Mouse (Mus musculus): ENCODE results near the gene Adora2b. TPM values are rescaled to one million over a fixed set of nuclear protein-coding genes. Genes with fewer than 3 reads are reported as not detected.
"Not testable (repeated sequence)": the region's sequence is repeated elsewhere in the genome, so short reads cannot be mapped to it uniquely, and the experiment has no call there.

The Adora2b gene
- polyA plus RNA-seq, 1 experiment = 7.7 TPM

- DNase-seq = no peak
- Histone ChIP-seq H3K4me3 (replicated peaks; ENCODE audit: insufficient read depth, low read depth, low read length) (peak overlapping the region; percentile 99), H3K27me3 (ENCODE audit: control insufficient read depth, insufficient read depth, low read length) (no peaks in the 10 kb centered on the region), H3K27ac (ENCODE audit: insufficient read depth, low read length) (peak overlapping the region; percentile 73), H3K4me1 (ENCODE audit: control insufficient read depth, insufficient read depth, low read length) (peaks cover 3% of the 10 kb centered on the region; the same call in 1 of the 2 replicates)
- no peak for TF ChIP-seq CTCF (IDR thresholded peaks at IDR 0.05; ENCODE audit: borderline replicate concordance, insufficient read depth, low read depth, low read length)
- 1% methylated on average over 55 of the region's 57 CpGs for WGBS
Observed at GRCm38 (mm10) chr11:62281601-62281997, 32.8 kb downstream of the Adora2b start.

GRCm38 (mm10) chr11:62284020-62284419 is 35.2 kb downstream of the Adora2b start:
- not testable (repeated sequence) for H3K27me3 ChIP-seq (ENCODE audit: control insufficient read depth, insufficient read depth, low read length); DNase-seq; H3K4me3 ChIP-seq (replicated peaks; ENCODE audit: insufficient read depth, low read depth, low read length); H3K27ac ChIP-seq (ENCODE audit: insufficient read depth, low read length); H3K4me1 ChIP-seq (ENCODE audit: control insufficient read depth, insufficient read depth, low read length)
- 98% methylated on average over 3 of the region's 3 CpGs for WGBS

- H3K4me1 ChIP-seq (ENCODE audit: control insufficient read depth, insufficient read depth, low read length) = peaks cover 3% of the 10 kb centered on the region; the same call in 1 of the 2 replicates
- no peak overlapping the region for H3K27ac ChIP-seq (ENCODE audit: insufficient read depth, low read length)
- 92% methylated on average over 8 of the region's 8 CpGs for WGBS
- H3K4me3 ChIP-seq (replicated peaks; ENCODE audit: insufficient read depth, low read depth, low read length) = no peak overlapping the region
- H3K27me3 ChIP-seq (ENCODE audit: control insufficient read depth, insufficient read depth, low read length) = no peaks in the 10 kb centered on the region
- DNase-seq = no peak
- TF ChIP-seq POLR2A (IDR thresholded peaks at IDR 0.05; ENCODE audit: borderline replicate concordance, insufficient read depth, low read length) (no peak), CTCF (IDR thresholded peaks at IDR 0.05; ENCODE audit: borderline replicate concordance, insufficient read depth, low read depth, low read length) (no peak)
Observed at GRCm38 (mm10) chr11:62285020-62285419, 36.2 kb downstream of the Adora2b start.

- TF ChIP-seq POLR2A (IDR thresholded peaks at IDR 0.05; ENCODE audit: borderline replicate concordance, insufficient read depth, low read length) = no peak
- TF ChIP-seq CTCF (IDR thresholded peaks at IDR 0.05; ENCODE audit: borderline replicate concordance, insufficient read depth, low read depth, low read length) = no peak
- no peaks in the 10 kb centered on the region for H3K27me3 ChIP-seq (ENCODE audit: control insufficient read depth, insufficient read depth, low read length)
- H3K4me3 ChIP-seq (replicated peaks; ENCODE audit: insufficient read depth, low read depth, low read length) = no peak overlapping the region
- no peak overlapping the region for H3K27ac ChIP-seq (ENCODE audit: insufficient read depth, low read length)
- 94% methylated on average over 1 of the region's 1 CpGs for WGBS
- DNase-seq = no peak
- H3K4me1 ChIP-seq (ENCODE audit: control insufficient read depth, insufficient read depth, low read length) = peaks cover 3% of the 10 kb centered on the region; the same call in 1 of the 2 replicates
Observed at GRCm38 (mm10) chr11:62287700-62288099, 38.9 kb downstream of the Adora2b start.

GRCm38 (mm10) chr11:62294121-62294520 is 45.3 kb downstream of the Adora2b start:
- WGBS = 89% methylated on average over 2 of the region's 2 CpGs
- Histone ChIP-seq H3K4me1 (ENCODE audit: control insufficient read depth, insufficient read depth, low read length) (no peaks in the 10 kb centered on the region; the same call in 1 of the 2 replicates), H3K4me3 (replicated peaks; ENCODE audit: insufficient read depth, low read depth, low read length) (no peak overlapping the region), H3K27me3 (ENCODE audit: control insufficient read depth, insufficient read depth, low read length) (no peaks in the 10 kb centered on the region), H3K27ac (ENCODE audit: insufficient read depth, low read length) (no peak overlapping the region)
- TF ChIP-seq CTCF (IDR thresholded peaks at IDR 0.05; ENCODE audit: borderline replicate concordance, insufficient read depth, low read depth, low read length) (no peak), POLR2A (IDR thresholded peaks at IDR 0.05; ENCODE audit: borderline replicate concordance, insufficient read depth, low read length) (no peak)
- no peak for DNase-seq

- no peak overlapping the region for H3K27ac ChIP-seq (ENCODE audit: insufficient read depth, low read length)
- TF ChIP-seq POLR2A (IDR thresholded peaks at IDR 0.05; ENCODE audit: borderline replicate concordance, insufficient read depth, low read length) (no peak), CTCF (IDR thresholded peaks at IDR 0.05; ENCODE audit: borderline replicate concordance, insufficient read depth, low read depth, low read length) (no peak)
- 77% methylated on average over 6 of the region's 6 CpGs for WGBS
- no peak for DNase-seq
- peaks cover 3% of the 10 kb centered on the region; the same call in 1 of the 2 replicates for H3K4me1 ChIP-seq (ENCODE audit: control insufficient read depth, insufficient read depth, low read length)
- no peak overlapping the region for H3K4me3 ChIP-seq (replicated peaks; ENCODE audit: insufficient read depth, low read depth, low read length)
- H3K27me3 ChIP-seq (ENCODE audit: control insufficient read depth, insufficient read depth, low read length) = no peaks in the 10 kb centered on the region
Observed at GRCm38 (mm10) chr11:62298883-62299282, 50.1 kb downstream of the Adora2b start.

GRCm38 (mm10) chr11:62305866-62306265 is 57.1 kb downstream of the Adora2b start:
- Histone ChIP-seq H3K4me1 (ENCODE audit: control insufficient read depth, insufficient read depth, low read length) (peaks cover 3% of the 10 kb centered on the region; the same call in 1 of the 2 replicates), H3K27ac (ENCODE audit: insufficient read depth, low read length) (no peak overlapping the region), H3K4me3 (replicated peaks; ENCODE audit: insufficient read depth, low read depth, low read length) (no peak overlapping the region), H3K27me3 (ENCODE audit: control insufficient read depth, insufficient read depth, low read length) (no peaks in the 10 kb centered on the region)
- WGBS = 12% methylated on average over 2 of the region's 2 CpGs
- peak in 1 of 2 experiments; percentile 41 for DNase-seq
- TF ChIP-seq CTCF (IDR thresholded peaks at IDR 0.05; ENCODE audit: borderline replicate concordance, insufficient read depth, low read depth, low read length) = no peak
- TF ChIP-seq POLR2A (IDR thresholded peaks at IDR 0.05; ENCODE audit: borderline replicate concordance, insufficient read depth, low read length) = no peak

GRCm38 (mm10) chr11:62309296-62309695 is 60.5 kb downstream of the Adora2b start:
- Histone ChIP-seq H3K4me3 (replicated peaks; ENCODE audit: insufficient read depth, low read depth, low read length) (no peak overlapping the region), H3K27me3 (ENCODE audit: control insufficient read depth, insufficient read depth, low read length) (no peaks in the 10 kb centered on the region), H3K27ac (ENCODE audit: insufficient read depth, low read length) (no peak overlapping the region), H3K4me1 (ENCODE audit: control insufficient read depth, insufficient read depth, low read length) (no peaks in the 10 kb centered on the region)
- DNase-seq = no peak
- whole genome bisulfite sequencing = 96% methylated on average over 2 of the region's 2 CpGs
- TF ChIP-seq CTCF (IDR thresholded peaks at IDR 0.05; ENCODE audit: borderline replicate concordance, insufficient read depth, low read depth, low read length) (no peak), POLR2A (IDR thresholded peaks at IDR 0.05; ENCODE audit: borderline replicate concordance, insufficient read depth, low read length) (no peak)
